Mouse (Mus musculus) liver, adult (tissue): ENCODE results near the gene Gm13287.
"Not testable (repeated sequence)": the region's sequence is repeated elsewhere in the genome, so short reads cannot be mapped to it uniquely, and the experiment has no call there.

ENCODE experiments used
- GATA4 ChIP-seq: IDR thresholded peaks from 2 replicates; pipeline ENCODE4 v1.6.1; 2014; ENCODE audit warnings: mild to moderate bottlenecking, low read length; ENCODE audit not compliant: insufficient replicate concordance

Gm13287 gene

DNA sequence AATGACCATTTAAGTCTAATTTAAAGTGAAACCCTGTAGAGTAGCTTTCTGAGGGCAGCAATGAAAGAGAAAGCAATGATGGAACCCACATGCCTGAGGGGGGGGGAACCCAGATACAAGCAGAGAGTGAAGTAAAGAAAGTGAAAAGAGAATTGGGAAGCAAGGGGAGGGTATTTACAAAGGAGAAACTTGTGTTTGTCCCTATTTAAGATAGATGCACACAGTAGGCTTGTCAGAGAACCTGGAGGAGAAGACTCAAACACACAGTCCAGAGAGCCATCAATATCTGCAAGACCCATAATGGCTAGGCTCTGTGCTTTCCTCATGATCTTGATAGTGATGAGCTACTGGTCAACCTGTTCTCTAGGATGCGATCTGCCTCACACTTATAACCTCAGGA lies 16.6 kb downstream of the Gm13287 start, which contains the start of gene Ifna11:
TSS of gene Ifna11 (plus strand) at position 301 of the 400 bp plus-strand sequence.
- TF ChIP-seq GATA4, result no peak

DNA sequence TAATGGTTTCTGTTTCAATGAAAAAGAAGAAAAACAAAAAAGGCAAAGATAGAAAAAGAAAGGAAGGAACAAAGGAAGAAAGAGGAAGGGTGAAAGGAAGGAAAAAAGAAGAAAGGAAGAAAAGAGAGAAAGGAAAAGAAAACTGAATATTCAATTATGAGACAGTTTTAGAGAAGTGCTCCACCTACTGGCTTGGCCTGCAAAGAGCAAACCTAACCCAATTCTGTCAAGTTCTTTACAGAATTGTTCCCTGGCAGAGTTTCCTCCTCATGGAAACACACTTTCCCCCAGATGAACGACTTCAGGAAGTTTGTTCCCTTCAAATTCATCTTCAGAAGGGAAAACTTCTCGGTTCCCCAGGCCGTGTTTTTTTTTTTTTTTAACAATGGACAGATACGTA lies 19.9 kb downstream of the Gm13287 start:
- no peak for TF ChIP-seq GATA4

DNA sequence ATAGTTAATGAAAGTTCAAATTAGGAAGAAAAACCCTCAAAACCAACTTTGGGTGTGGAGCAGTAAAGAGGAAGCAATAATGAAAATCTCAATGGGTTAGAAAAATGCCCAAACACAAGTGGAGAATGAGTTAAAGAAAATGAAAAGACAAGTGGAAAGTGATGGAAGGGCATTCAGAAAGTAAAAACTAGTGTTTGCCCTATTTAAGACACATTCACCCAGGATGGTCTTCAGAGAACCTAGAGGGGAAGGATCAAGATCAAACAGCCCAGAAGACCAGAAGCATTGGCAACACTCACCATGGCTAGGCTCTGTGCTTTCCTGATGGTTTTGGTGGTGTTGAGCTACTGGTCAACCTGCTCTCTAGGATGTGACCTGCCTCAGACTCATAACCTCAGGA lies 24.1 kb downstream of the Gm13287 start, which contains the start of gene Ifna6:
TSS of gene Ifna6 (plus strand) at position 301 of the 400 bp plus-strand sequence.
- not testable (repeated sequence) for TF ChIP-seq GATA4

DNA sequence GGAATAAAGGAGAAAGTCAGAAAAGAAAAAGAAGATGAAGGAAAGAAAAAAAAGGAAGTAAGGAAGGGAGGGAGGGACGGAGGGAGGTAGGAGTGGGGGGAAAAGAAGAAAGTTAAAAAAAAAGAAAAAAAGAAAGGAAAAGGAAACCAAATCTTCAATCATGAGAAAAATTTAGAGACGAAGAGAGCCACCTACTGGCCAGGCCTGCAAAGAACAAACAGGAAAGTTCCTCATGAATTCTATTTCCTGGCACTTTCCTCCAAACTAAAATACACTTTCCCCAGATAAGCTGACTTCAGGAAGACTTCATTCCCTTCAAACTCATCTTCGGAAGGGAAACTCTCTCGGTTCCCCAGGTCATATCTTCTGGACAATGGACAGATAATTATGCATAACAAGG lies 27.5 kb downstream of the Gm13287 start:
- TF ChIP-seq GATA4, result no peak

DNA sequence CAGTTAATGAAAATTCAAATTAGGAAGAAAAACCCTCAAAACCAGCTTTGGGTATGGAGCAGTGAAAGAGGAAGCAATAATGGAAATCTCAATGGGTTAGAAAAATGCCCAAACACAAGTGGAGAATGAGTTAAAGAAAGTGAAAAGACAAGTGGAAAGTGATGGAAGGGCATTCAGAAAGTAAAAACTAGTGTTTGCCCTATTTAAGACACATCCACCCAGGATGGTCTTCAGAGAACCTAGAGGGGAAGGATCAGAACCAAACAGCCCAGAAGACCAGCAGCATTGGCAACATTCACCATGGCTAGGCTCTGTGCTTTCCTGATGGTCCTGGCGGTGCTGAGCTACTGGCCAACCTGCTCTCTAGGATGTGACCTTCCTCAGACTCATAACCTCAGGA lies 32.2 kb downstream of the Gm13287 start, which contains the start of gene Ifna5:
TSS of gene Ifna5 (plus strand) at position 301 of the 400 bp plus-strand sequence.
- not testable (repeated sequence) for TF ChIP-seq GATA4

DNA sequence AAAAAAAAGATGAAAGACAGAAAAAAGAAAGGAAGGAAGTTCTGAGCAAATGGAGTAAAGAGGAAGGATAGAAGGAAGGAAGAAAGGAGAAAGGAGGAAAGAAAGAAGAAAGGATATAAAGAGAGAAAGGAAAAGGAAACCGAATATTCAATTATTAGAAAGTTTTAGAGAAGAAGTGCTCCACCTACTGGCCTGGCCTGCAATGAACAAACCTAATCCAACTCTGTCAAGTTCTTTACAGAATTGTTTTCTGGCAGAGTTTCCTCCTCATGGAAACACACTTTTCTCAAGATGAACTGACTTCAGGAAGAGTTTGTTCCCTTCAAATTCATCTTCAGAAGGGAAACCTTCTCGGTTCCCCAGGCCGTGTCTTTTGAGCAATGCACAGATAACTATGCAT lies 35.8 kb downstream of the Gm13287 start:
- TF ChIP-seq GATA4, result no peak

DNA sequence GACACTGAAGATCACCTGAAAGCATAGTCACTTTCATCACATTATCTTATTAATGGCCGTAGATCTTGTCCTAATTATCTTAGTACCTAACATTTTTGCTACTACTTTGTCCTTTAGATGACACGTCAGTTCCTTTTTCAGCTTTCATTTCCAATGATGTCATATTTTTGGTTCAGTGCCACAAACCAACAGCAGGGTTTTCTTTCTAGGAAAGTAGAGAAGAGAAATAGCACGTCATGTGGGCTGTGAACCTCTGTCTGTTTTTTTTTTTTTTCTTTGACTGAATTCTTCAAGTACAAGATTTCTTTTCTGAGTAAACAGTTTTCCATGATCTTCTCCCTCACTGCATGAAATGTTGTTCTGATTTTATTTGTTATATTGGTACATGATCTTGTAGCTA lies 37.0 kb downstream of the Gm13287 start:
- no peak for TF ChIP-seq GATA4

DNA sequence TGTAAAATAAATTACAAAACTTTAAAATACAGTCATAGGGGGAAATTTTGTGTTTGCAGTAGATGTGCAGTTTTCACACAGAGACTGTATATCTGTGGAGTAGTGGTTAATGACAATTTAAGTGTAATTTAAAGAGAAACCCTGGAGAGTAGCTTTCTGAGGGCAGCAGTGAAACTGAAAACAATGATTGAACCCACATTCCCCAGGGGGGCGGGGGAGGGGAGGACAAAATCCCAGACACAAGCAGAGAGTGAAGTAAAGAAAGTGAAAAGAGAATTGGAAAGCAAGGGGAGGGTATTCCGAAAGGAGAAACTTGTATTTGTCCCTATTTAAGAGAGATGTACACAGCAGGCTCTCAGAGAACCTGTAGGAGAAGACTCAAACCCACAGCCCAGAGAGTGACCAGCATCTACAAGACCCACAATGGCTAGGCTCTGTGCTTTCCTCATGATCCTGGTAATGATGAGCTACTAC lies 38.4 kb downstream of the Gm13287 start, which contains the start of gene Ifna4:
TSS of gene Ifna4 (plus strand) at position 424 of the 474 bp plus-strand sequence.
- no peak for TF ChIP-seq GATA4

DNA sequence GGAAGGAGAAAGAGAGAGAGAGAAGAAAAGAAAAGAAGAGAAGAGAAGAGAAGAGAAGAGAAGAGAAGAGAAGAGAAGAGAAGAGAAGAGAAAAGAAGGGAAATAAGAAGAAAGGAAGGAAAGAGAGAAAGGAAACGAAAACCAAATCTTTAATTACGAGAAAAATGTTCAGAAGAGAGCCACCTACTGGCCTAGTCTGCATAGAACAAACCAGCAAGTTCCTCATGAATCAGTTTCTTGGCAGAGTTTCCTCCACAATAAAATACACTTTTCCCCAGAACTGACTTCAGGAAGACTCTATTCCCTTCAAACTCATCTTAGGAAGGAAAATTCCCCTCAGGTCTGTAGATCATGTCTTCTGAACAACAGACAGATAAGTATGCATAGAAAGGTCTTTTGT lies 42.3 kb downstream of the Gm13287 start:
- TF ChIP-seq GATA4, result no peak

DNA sequence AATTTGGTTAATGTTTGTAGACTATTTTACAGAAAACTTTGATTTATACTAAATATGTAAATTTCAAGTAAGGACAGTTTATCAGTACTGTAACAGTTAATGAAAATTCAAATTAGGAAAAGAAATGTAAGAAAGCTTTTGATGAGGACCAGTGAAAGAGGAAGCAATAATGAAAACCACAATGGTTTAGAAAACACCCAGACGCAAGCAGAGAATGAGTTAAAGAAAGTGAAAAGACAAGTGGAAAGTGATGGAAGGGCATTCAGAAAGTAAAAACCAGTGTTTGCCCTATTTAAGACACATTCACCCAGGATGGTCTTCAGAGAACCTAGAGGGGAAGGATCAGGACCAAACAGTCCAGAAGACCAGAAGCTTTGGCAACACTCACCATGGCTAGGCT lies 46.6 kb downstream of the Gm13287 start, which contains the start of gene Ifna1:
TSS of gene Ifna1 (plus strand) at position 390 of the 400 bp plus-strand sequence.
- no peak for TF ChIP-seq GATA4

DNA sequence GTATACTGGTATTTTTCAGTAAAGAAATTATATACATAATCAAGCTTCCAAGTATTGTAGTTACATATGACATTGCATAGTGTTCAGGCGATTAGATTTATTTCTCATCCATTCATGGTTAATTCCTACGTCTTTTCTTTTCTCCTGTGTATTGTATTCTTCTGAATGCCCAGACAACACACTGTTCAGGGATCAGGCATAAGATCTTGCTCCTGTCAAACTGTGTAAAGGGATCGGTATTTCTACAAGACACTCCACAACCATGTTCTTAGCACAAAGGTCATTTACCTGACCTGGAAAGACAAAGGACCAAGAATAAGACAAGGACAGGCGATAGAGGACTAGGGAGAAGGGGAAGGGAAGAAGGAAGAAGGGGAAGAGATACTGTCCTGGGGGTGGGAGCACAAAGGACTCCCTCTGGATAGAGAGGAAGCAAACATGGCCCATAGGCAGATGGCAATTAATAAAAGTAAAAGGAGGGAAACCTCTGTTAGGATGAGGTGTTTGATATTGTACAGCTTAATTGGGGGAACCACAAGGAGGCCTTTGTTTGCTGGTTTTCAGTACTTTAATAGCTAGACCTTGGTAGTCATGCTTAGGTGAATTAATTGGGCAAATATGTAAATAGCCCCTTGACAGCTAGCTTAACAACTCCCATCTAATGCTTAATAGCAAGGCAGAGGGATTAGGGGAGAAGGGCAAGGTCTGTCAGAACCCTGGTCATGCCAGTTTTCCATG lies 48.1 kb downstream of the Gm13287 start:
- TF ChIP-seq GATA4, result no peak
